Mouse (Mus musculus): ENCODE results near the gene Fgf11. TPM values are rescaled to one million over a fixed set of nuclear protein-coding genes. Genes with fewer than 3 reads are reported as not detected.

Fgf11 gene
- polyA plus RNA-seq, 1 experiment = 47.0 TPM

DNA sequence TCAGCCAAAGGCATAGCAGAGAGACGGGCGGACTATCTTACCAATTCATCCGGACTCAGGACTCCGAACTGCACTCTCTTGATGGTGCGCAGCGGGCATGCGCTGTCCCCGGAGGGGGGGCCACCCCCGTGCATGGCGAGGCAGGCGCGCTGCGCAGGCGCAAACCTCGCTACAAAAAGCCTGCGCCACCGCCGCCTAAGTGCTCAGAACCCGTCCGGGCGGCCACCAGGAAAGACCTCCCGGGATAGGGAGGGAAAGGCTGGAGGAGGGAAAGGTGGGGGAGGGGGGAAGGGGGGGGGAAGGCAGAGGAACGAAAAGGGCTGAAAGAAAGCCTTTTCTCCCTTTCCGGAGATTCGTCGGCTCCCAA lies 43.6 kb downstream of the Fgf11 start:
- H3K4me3 ChIP-seq (replicated peaks; ENCODE audit: insufficient read depth, low read depth, low read length) = peak overlapping the region; percentile 92
- no peaks in the 10 kb centered on the region for H3K27me3 ChIP-seq (ENCODE audit: control insufficient read depth, insufficient read depth, low read length)
- peaks cover 10% of the 10 kb centered on the region for H3K4me1 ChIP-seq (ENCODE audit: control insufficient read depth, insufficient read depth, low read length)
- DNase-seq = peak; percentile 98
- peak overlapping the region; percentile 78; the same call in 1 of the 2 replicates for H3K27ac ChIP-seq (ENCODE audit: insufficient read depth, low read length)
- WGBS = under 1% methylated on average over 26 of the region's 26 CpGs
- TF ChIP-seq POLR2A (IDR thresholded peaks at IDR 0.05; ENCODE audit: borderline replicate concordance, insufficient read depth, low read length) (no peak; the same call in 1 of the 2 replicates), CTCF (IDR thresholded peaks at IDR 0.05; ENCODE audit: borderline replicate concordance, insufficient read depth, low read depth, low read length) (no peak)

DNA sequence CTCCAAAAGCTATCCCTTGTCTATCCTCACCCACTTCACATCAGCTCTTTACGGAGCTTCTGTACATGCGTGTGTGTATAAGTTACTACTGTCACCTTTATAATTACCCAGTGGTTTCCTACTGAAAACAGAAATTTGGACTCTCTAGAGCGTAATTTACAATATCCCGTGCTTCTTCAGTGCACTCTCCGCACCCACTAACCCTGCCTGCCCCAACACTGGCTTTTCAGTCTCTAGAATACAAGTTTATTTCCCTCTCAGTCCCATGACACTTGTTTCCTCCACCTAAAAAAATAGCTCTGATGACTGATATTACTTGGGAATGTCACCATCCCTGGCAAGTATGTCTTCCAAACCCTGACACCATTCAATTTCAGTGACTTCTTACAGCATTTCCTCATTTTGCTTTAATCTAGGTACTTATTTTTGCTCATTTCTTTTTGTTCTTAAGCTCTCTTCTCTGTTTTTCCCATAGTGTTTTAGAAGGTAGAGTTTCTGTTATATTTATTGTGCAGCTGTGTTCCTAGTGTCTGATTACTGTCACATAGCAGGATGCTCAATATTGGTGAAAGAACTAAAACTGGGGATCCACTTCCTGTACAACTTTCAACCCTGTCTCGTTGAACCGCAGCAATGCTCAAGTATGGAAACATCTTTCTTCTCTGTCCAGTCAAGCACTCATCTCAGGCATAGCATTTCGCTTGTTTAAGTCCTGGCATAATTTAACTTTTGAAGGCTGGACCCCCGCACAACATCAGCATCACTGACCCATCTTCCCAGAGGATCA lies 44.2 kb downstream of the Fgf11 start:
- Histone ChIP-seq H3K4me1 (ENCODE audit: control insufficient read depth, insufficient read depth, low read length) (peaks cover 10% of the 10 kb centered on the region), H3K4me3 (replicated peaks; ENCODE audit: insufficient read depth, low read depth, low read length) (peak overlapping the region; percentile 92), H3K27me3 (ENCODE audit: control insufficient read depth, insufficient read depth, low read length) (no peaks in the 10 kb centered on the region), H3K27ac (ENCODE audit: insufficient read depth, low read length) (peak overlapping the region; percentile 27; the same call in 1 of the 2 replicates)
- 28% methylated on average over 9 of the region's 9 CpGs for WGBS
- TF ChIP-seq POLR2A (IDR thresholded peaks at IDR 0.05; ENCODE audit: borderline replicate concordance, insufficient read depth, low read length) (no peak), CTCF (IDR thresholded peaks at IDR 0.05; ENCODE audit: borderline replicate concordance, insufficient read depth, low read depth, low read length) (no peak)
- no peak for DNase-seq

DNA sequence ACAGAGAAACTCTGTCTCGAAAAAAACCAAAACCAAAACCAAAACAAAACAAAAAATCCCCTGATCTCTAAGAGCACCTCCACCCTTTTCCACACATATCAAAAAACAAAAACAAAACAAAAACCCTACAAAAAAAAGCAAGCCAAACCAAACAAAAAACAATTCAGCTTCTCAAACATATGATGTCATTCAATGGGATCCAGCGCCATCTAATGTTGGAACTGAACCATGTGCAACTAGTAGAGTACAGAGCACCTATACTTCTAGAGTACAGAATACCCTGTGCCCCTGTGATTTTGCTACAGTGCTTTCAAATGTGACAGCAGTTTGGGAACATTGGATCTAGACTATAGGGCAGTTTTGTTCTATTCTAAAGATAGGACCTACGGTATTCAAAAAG lies 47.0 kb downstream of the Fgf11 start:
- TF ChIP-seq CTCF (IDR thresholded peaks at IDR 0.05; ENCODE audit: borderline replicate concordance, insufficient read depth, low read depth, low read length) = no peak
- TF ChIP-seq POLR2A (IDR thresholded peaks at IDR 0.05; ENCODE audit: borderline replicate concordance, insufficient read depth, low read length) = no peak
- Histone ChIP-seq H3K4me3 (replicated peaks; ENCODE audit: insufficient read depth, low read depth, low read length) (no peak overlapping the region), H3K4me1 (ENCODE audit: control insufficient read depth, insufficient read depth, low read length) (no peaks in the 10 kb centered on the region; the same call in 1 of the 2 replicates), H3K27ac (ENCODE audit: insufficient read depth, low read length) (no peak overlapping the region), H3K27me3 (ENCODE audit: control insufficient read depth, insufficient read depth, low read length) (no peaks in the 10 kb centered on the region)
- 40% methylated on average over 3 of the region's 3 CpGs for WGBS
- peak in 1 of 2 experiments; percentile 71 for DNase-seq

DNA sequence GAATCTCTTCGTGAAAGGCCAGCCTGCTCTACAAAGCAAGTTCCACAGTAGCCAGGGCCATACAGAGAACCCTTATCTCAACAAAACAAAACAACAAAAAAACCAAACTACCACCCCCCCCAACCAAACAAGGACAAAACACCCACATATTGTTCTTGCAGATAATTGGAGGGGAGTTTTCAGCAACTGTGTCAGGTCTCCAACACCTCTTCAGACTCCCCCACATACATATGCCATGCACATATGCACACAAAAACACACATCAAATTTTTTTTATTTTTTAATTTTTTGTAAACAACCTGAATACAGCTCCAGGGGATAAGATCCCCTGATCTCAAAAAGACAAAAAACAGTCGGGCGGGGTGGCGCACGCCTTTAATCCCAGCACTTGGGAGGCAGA lies 47.4 kb downstream of the Fgf11 start:
- no peak for TF ChIP-seq POLR2A (IDR thresholded peaks at IDR 0.05; ENCODE audit: borderline replicate concordance, insufficient read depth, low read length)
- no peak for TF ChIP-seq CTCF (IDR thresholded peaks at IDR 0.05; ENCODE audit: borderline replicate concordance, insufficient read depth, low read depth, low read length)
- no peak overlapping the region for H3K27ac ChIP-seq (ENCODE audit: insufficient read depth, low read length)
- DNase-seq = no peak
- no peak overlapping the region for H3K4me3 ChIP-seq (replicated peaks; ENCODE audit: insufficient read depth, low read depth, low read length)
- no peaks in the 10 kb centered on the region for H3K27me3 ChIP-seq (ENCODE audit: control insufficient read depth, insufficient read depth, low read length)
- no peaks in the 10 kb centered on the region; the same call in 1 of the 2 replicates for H3K4me1 ChIP-seq (ENCODE audit: control insufficient read depth, insufficient read depth, low read length)
- WGBS = 74% methylated on average over 5 of the region's 5 CpGs

DNA sequence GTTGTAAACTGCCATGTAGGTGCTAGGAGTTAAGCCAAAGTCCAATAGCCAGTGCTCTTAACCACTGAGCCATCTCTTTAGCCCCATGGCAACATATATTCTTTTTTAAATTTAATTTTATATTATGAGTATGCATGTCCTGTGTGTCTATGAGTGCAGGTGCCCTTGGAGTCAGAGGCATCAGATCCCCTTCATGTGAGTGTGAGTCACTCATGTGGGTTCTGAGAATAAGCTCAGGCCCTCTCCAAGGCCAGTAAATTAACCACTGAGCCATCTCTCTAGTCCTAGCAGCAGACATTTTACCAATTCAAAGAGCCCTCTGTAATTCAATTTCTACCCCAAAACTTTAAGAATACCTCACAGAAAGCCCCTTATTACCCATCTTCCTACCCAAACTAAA lies 49.0 kb downstream of the Fgf11 start:
- Histone ChIP-seq H3K27ac (ENCODE audit: insufficient read depth, low read length) (no peak overlapping the region), H3K27me3 (ENCODE audit: control insufficient read depth, insufficient read depth, low read length) (no peaks in the 10 kb centered on the region), H3K4me1 (ENCODE audit: control insufficient read depth, insufficient read depth, low read length) (no peaks in the 10 kb centered on the region; the same call in 1 of the 2 replicates), H3K4me3 (replicated peaks; ENCODE audit: insufficient read depth, low read depth, low read length) (no peak overlapping the region)
- DNase-seq = no peak
- TF ChIP-seq CTCF (IDR thresholded peaks at IDR 0.05; ENCODE audit: borderline replicate concordance, insufficient read depth, low read depth, low read length) = no peak
- no peak for TF ChIP-seq POLR2A (IDR thresholded peaks at IDR 0.05; ENCODE audit: borderline replicate concordance, insufficient read depth, low read length)

DNA sequence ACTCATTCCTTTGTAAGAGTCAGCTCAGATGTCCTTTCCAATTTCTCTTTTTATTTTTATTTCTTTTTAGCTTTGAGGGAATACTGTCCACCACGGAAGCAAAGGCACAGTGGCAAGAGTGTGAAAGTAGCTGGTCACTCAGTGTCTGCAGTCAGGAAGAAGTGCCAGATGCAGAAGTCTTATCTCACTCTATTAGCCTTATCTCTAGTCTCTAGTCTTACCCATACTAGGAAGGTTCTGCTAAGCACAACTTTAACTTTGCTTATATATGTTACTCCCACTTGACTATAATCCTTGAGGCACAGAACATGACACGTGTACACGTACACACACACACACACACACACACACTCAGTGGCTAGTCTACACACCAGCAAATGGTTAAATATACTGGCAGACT lies 50.0 kb downstream of the Fgf11 start:
- no peak overlapping the region for H3K27ac ChIP-seq (ENCODE audit: insufficient read depth, low read length)
- no peak for DNase-seq
- no peak overlapping the region for H3K4me3 ChIP-seq (replicated peaks; ENCODE audit: insufficient read depth, low read depth, low read length)
- WGBS = 75% methylated on average over 3 of the region's 3 CpGs
- TF ChIP-seq POLR2A (IDR thresholded peaks at IDR 0.05; ENCODE audit: borderline replicate concordance, insufficient read depth, low read length) = no peak
- no peak for TF ChIP-seq CTCF (IDR thresholded peaks at IDR 0.05; ENCODE audit: borderline replicate concordance, insufficient read depth, low read depth, low read length)
- H3K4me1 ChIP-seq (ENCODE audit: control insufficient read depth, insufficient read depth, low read length) = no peaks in the 10 kb centered on the region; the same call in 1 of the 2 replicates
- H3K27me3 ChIP-seq (ENCODE audit: control insufficient read depth, insufficient read depth, low read length) = no peaks in the 10 kb centered on the region

Other genes starting within 250 kb of the Fgf11 start
- 84.8 and 104 TPM in 2 replicates for gene Efnb3, start 241.7 kb downstream of the Fgf11 start, polyA plus RNA-seq (2012; rRNA removed)
- 18.6 and 18.8 TPM in 2 replicates for gene Wrap53, start 221.6 kb downstream of the Fgf11 start, polyA plus RNA-seq (2012; rRNA removed)
- 34.7 and 35.6 TPM in 2 replicates for gene Trp53, start 221.5 kb downstream of the Fgf11 start, polyA plus RNA-seq (2012; rRNA removed)
- 890 and 950 TPM in 2 replicates for gene Atp1b2, start 195.9 kb downstream of the Fgf11 start, polyA plus RNA-seq (2012; rRNA removed)
- 0.11 TPM in 2 replicates for gene Shbg, start 184.0 kb downstream of the Fgf11 start, polyA plus RNA-seq (2012; rRNA removed)
- gene Sat2, start 179.8 kb downstream of the Fgf11 start, polyA plus RNA-seq (2012; rRNA removed) = 32.4 and 33.5 TPM in 2 replicates
- gene Fxr2, start 168.9 kb downstream of the Fgf11 start, polyA plus RNA-seq (2012; rRNA removed) = 176 and 183 TPM in 2 replicates
- gene Sox15, start 146.5 kb downstream of the Fgf11 start, polyA plus RNA-seq (2012; rRNA removed) = not detected in 2 replicates
- 115 and 120 TPM in 2 replicates for gene Mpdu1, start 139.2 kb downstream of the Fgf11 start, polyA plus RNA-seq (2012; rRNA removed)
- gene Cd68, start 135.7 kb downstream of the Fgf11 start, polyA plus RNA-seq (2012; rRNA removed) = 3.7 and 4.5 TPM in 2 replicates
- 316 and 321 TPM in 2 replicates for gene Eif4a1, start 129.4 kb downstream of the Fgf11 start, polyA plus RNA-seq (2012; rRNA removed)
- gene Senp3, start 119.8 kb downstream of the Fgf11 start, polyA plus RNA-seq (2012; rRNA removed) = 110 and 152 TPM in 2 replicates
- gene Tnfsf13, start 116.1 kb downstream of the Fgf11 start, polyA plus RNA-seq (2012; rRNA removed) = 4.8 and 4.9 TPM in 2 replicates
- gene Tnfsf12, start 106.0 kb downstream of the Fgf11 start, polyA plus RNA-seq (2012; rRNA removed) = 31.2 and 35.3 TPM in 2 replicates
- gene Tnfsfm13, start 105.8 kb downstream of the Fgf11 start, polyA plus RNA-seq (2012; rRNA removed) = 3.3 and 4.2 TPM in 2 replicates
- 35.3 and 42.3 TPM in 2 replicates for gene Polr2a, start 43.2 kb downstream of the Fgf11 start, polyA plus RNA-seq (2012; rRNA removed)
- gene Slc35g3, start 39.9 kb downstream of the Fgf11 start, polyA plus RNA-seq (2012; rRNA removed) = not detected in 2 replicates
- 69.8 and 71.1 TPM in 2 replicates for gene Zbtb4, start 35.9 kb downstream of the Fgf11 start, polyA plus RNA-seq (2012; rRNA removed)
- gene Chrnb1, start 5.9 kb downstream of the Fgf11 start, polyA plus RNA-seq (2012; rRNA removed) = 1.6 and 2.9 TPM in 2 replicates
- gene Tmem102, start 3.8 kb upstream of the Fgf11 start, polyA plus RNA-seq (2012; rRNA removed) = 0.28 and 0.36 TPM in 2 replicates
- gene Gm39566, start 13.4 kb upstream of the Fgf11 start, polyA plus RNA-seq (2012; rRNA removed) = not detected in 2 replicates
- gene Spem2, start 16.6 kb upstream of the Fgf11 start, polyA plus RNA-seq (2012; rRNA removed) = not detected in 2 replicates
- gene Spem1, start 20.3 kb upstream of the Fgf11 start, polyA plus RNA-seq (2012; rRNA removed) = 1.4 TPM in 2 replicates
- 116 and 122 TPM in 2 replicates for gene Nlgn2, start 35.9 kb upstream of the Fgf11 start, polyA plus RNA-seq (2012; rRNA removed)
- gene Tmem256, start 36.7 kb upstream of the Fgf11 start, polyA plus RNA-seq (2012; rRNA removed) = 200 and 210 TPM in 2 replicates
- gene Plscr3, start 44.5 kb upstream of the Fgf11 start, polyA plus RNA-seq (2012; rRNA removed) = 34.2 and 36.9 TPM in 2 replicates
- 0.21 and 0.39 TPM in 2 replicates for gene Tnk1, start 56.9 kb upstream of the Fgf11 start, polyA plus RNA-seq (2012; rRNA removed)
- gene Tmem95, start 76.2 kb upstream of the Fgf11 start, polyA plus RNA-seq (2012; rRNA removed) = not detected in 2 replicates
- gene Kctd11, start 79.5 kb upstream of the Fgf11 start, polyA plus RNA-seq (2012; rRNA removed) = 1.9 and 2.2 TPM in 2 replicates
- 0.18 and 0.24 TPM in 2 replicates for gene Acap1, start 93.7 kb upstream of the Fgf11 start, polyA plus RNA-seq (2012; rRNA removed)
- gene 2810408A11Rik, start 99.1 kb upstream of the Fgf11 start, polyA plus RNA-seq (2012; rRNA removed) = 0.36 and 0.43 TPM in 2 replicates
- 119 and 128 TPM in 2 replicates for gene Neurl4, start 99.2 kb upstream of the Fgf11 start, polyA plus RNA-seq (2012; rRNA removed)
- gene Gps2, start 112.0 kb upstream of the Fgf11 start, polyA plus RNA-seq (2012; rRNA removed) = 78.9 and 87.5 TPM in 2 replicates
- 514 and 533 TPM in 2 replicates for gene Eif5a, start 120.1 kb upstream of the Fgf11 start, polyA plus RNA-seq (2012; rRNA removed)
- 16.5 and 16.8 TPM in 2 replicates for gene Ybx2, start 133.9 kb upstream of the Fgf11 start, polyA plus RNA-seq (2012; rRNA removed)
- 5.9 and 7.2 TPM in 2 replicates for gene Slc2a4, start 146.3 kb upstream of the Fgf11 start, polyA plus RNA-seq (2012; rRNA removed)
- gene Cldn7, start 162.9 kb upstream of the Fgf11 start, polyA plus RNA-seq (2012; rRNA removed) = 0.33 TPM in 1 of 2 replicates, not detected in the other
- 93.9 and 108 TPM in 2 replicates for gene Ctdnep1, start 179.3 kb upstream of the Fgf11 start, polyA plus RNA-seq (2012; rRNA removed)
- 106 and 109 TPM in 2 replicates for gene Elp5, start 180.7 kb upstream of the Fgf11 start, polyA plus RNA-seq (2012; rRNA removed)
- 344 and 366 TPM in 2 replicates for gene Gabarap, start 189.3 kb upstream of the Fgf11 start, polyA plus RNA-seq (2012; rRNA removed)
- 41.8 and 44.4 TPM in 2 replicates for gene Phf23, start 193.9 kb upstream of the Fgf11 start, polyA plus RNA-seq (2012; rRNA removed)
- gene Dvl2, start 198.7 kb upstream of the Fgf11 start, polyA plus RNA-seq (2012; rRNA removed) = 27.2 and 28.9 TPM in 2 replicates
- 104 and 112 TPM in 2 replicates for gene Acadvl, start 213.6 kb upstream of the Fgf11 start, polyA plus RNA-seq (2012; rRNA removed)
- 352 and 374 TPM in 2 replicates for gene Dlg4, start 215.1 kb upstream of the Fgf11 start, polyA plus RNA-seq (2012; rRNA removed)

All from cerebellum, adult 2 months (tissue).